Mouse (Mus musculus) adrenal gland, postnatal 36 days (tissue): ENCODE measurements at regions not wholly inside any gene's neighbourhood (a gene's known extent, or its start where the extent isn't known, plus 50 kb on each side); places are given as distances from the start of the nearest gene placed in this dataset.

Experiments
- DNase-seq, 2 experiments: peaks; one replicate each; pipeline ENCODE4 v3.0.0; 2021; ENCODE audit warnings: mixed read lengths in 1 of 2

- DNase-seq, result no peak
Observed at GRCm38 (mm10) chr13:28575202-28575851, 318.0 kb downstream of the Gm11361 start.

DNA sequence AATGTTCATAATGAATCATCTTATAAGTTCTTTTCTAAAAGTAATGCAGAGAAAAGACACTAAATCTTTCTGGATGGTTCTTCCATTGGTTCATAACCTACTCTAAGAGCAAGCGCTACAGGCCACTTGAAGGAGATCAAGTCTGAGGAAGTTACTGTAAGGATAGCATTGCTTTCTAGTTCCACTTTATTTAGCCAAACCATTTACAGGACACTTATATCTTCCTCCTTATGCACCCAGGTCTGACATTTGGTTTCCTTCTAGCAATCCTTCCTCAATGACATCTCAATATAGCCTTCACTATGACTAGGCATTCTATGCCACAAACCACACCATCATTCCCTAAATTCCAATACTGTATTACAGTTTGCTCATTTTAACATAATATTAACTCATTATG lies 316.0 kb downstream of the Gm11361 start:
- DNase-seq, result no peak

- no peak for DNase-seq
Observed at GRCm38 (mm10) chr13:28572448-28572847, 315.1 kb downstream of the Gm11361 start.

DNA sequence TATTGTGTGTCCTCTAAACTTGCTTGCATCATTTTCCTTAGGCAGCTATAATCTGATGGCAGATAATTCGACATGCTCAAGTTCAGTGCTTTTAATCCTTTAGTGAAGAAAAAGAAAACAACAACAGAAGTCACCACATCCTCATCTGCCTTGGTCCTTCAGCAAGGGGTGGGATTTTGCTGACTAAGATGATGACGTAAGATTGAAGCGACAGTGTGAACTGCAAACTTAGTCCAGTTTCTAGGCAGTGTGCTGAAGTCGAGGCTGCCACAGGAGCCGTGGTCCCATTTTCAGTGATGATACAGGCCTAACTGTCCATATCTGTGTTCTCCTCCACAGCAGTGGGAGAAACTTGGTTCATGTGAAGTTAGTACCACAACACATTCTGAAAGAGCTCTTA lies 314.4 kb downstream of the Gm11361 start:
- no peak for DNase-seq

DNA sequence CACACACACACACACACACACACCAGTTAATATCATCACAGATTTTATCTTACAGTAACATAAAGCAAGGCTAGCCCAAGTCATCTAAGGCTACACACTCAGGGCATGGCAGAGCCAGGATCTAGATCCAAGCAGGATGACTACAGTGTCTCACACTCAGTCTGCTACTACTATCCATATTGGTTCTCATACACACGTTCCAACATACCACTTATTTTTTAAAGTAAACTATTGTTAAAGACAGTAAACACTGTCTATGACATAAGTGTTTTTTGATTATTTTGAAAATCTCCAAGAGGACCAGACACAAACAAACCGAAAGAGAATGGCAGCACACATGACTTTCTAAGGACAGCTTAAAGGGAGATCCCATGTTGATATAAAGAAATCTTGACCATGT lies 306.3 kb downstream of the Gm11361 start:
- no peak for DNase-seq

DNA sequence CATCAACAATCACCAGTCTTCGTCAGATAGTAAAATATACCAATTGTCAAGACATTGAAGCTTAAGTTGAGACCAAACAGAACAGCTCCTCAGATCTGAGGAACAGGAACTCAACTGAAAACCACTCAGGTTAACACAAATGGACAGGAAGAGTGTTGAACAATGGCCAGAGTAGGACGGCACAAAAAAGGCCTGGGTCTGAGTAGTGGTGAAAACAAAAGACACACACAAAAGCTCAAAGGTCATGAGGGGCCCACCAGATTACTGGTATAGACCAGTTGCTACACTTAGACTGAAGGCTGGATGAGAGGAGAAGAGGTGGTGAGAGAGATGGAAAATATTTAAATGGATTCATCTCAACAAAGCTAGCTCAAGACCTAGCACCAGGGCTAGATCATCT lies 302.8 kb downstream of the Gm11361 start:
- DNase-seq, result no peak

GRCm38 (mm10) chr13:28557032-28557570 lies 299.8 kb downstream of the Gm11361 start:
- no peak for DNase-seq

- no peak for DNase-seq
Observed at GRCm38 (mm10) chr13:28556385-28556938, 299.1 kb downstream of the Gm11361 start.

GRCm38 (mm10) chr13:28554143-28554830 lies 297.0 kb downstream of the Gm11361 start:
- no peak for DNase-seq

- DNase-seq, result no peak
Observed at GRCm38 (mm10) chr13:28552974-28553750, 295.8 kb downstream of the Gm11361 start.

GRCm38 (mm10) chr13:28551555-28551954 lies 294.2 kb downstream of the Gm11361 start:
- DNase-seq, result no peak

- no peak for DNase-seq
Observed at GRCm38 (mm10) chr13:28545797-28546196, 288.5 kb downstream of the Gm11361 start.

DNA sequence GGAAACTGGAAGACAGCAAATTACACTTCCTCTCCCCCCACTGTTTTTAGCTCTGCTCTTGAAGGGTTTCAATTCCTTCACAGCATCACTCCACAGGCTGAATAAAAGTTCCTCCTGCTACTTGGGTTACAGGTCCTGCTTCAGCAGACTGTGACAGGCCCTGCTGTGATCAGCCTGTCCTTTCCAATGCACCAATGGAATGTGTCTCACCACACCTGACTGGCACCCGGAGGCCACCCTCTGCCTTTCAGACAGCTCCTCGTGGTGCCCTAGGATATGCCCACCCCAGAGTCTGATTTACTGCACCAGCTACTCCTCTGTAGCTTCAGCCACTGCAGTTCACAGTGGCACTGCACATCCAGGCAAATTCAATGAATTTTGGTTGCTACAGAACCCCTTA lies 288.0 kb downstream of the Gm11361 start:
- DNase-seq, result no peak

DNA sequence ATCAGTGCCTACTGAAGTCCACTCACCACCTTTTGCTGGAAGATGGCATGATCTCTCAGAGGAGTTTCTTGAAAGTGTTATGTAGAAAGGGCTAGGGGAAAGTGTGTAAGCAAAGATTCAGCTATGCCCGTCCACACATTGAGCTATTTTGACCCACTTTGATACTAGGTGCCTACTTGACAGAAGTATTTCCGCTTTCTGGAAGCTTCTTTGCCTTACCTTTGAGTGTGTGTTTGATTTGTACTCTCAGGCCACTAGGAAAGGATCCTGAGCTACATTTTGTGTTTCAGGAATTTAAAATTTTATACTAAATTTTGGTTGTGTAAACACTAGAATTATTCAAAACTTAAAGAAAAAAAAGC lies 287.5 kb downstream of the Gm11361 start:
- no peak for DNase-seq

GRCm38 (mm10) chr13:28544003-28544818 lies 286.9 kb downstream of the Gm11361 start:
- no peak for DNase-seq

- DNase-seq, result no peak
Observed at GRCm38 (mm10) chr13:28541607-28542006, 284.3 kb downstream of the Gm11361 start.

DNA sequence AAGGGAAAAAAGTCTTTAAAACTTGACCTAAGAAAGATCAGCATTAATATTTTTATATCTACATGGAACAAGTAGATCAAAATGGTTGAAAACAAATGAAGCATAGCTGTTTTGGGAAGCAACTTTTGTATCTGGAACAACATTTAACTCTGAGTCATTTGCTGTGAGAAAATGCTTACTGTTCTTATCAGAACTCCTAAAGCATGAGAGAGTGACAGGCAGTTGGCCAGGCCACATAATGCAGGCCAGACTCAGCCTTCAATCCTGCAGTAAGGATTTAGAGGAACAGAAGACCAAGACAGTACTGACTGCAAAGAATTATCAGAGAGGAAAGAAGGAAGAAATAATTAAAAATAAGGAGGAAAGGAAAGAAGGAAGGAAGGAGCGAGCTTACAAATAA lies 275.8 kb downstream of the Gm11361 start:
- DNase-seq, result peak; percentile 43 to 50

DNA sequence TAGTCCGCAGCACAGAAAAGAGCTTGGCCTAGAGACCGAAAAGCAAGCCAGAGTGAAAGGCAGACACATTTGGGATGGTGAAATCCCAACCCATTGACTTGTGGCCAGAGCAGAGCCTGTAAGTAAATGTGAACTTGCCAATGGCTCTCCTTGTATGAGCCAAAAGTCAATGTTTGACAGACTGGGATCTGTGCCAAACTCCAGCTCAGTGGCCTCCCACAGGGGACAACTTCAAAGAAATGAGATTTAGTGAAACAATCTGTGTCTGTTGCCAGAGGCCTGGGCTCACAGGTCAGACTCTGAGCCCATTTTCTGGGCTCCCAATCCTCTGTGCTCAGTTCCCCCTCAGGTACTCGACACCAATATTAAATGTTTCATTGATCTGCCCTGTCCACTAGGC lies 274.9 kb downstream of the Gm11361 start:
- peak; percentile 83 to 84 for DNase-seq

- DNase-seq, result peak in 1 of 2 experiments; percentile 13
Observed at GRCm38 (mm10) chr13:28531534-28531999, 274.2 kb downstream of the Gm11361 start.

- DNase-seq, result no peak
Observed at GRCm38 (mm10) chr13:28530947-28531346, 273.6 kb downstream of the Gm11361 start.

- no peak for DNase-seq
Observed at GRCm38 (mm10) chr13:28528898-28529511, 271.7 kb downstream of the Gm11361 start.
